20 mouse cellular contexts compared by ENCODE assay signal in genomic region chr8:123973495-123973894, GRCm38 (mm10). TPM values are rescaled to one million over a fixed set of nuclear protein-coding genes. Genes with fewer than 3 reads are reported as not detected.
DNase-seq lines count a peak whose midpoint lies in the region; ATAC-seq and TF ChIP-seq lines count a peak whose summit lies in the region.
"Had no signal": no experiment of that assay in that cellular context is flagged by ENCODE, and none has a peak within 500 bp of the region (broad histone marks: within the 10 kb centered on the region; RNA-seq: fewer than 3 reads in every experiment).

No protein-coding gene starts in this region.

- ATAC-seq in intestine, postnatal 0 days: peak; percentile 88
- peak; percentile 12; the same call in 1 of the 2 replicates for ATAC-seq in liver, embryonic 15.5 days (ENCODE audit: insufficient read depth)
- no peak for ATAC-seq in granulocyte monocyte progenitor cell, adult 5-6 weeks (replicated peaks; ENCODE audit: poor library complexity, severe bottlenecking)
- ATAC-seq: hindbrain, embryonic 16.5 days; Patski had no signal

- no peak overlapping the region for H3K9ac ChIP-seq in intestine, postnatal 0 days (ENCODE audit: low read depth, low read length)
- H3K9ac ChIP-seq in liver, embryonic 15.5 days: 0 out of 2 replicates have a peak overlapping the region, but pooled peaks have one; percentile 5
- H3K9ac ChIP-seq: embryonic facial prominence, embryonic 13.5 days; heart, embryonic 12.5 days; lung, embryonic 14.5 days; midbrain, embryonic 12.5 days had no signal

- H3K27me3 ChIP-seq in intestine, postnatal 0 days (replicated peaks; ENCODE audit: control insufficient read depth, insufficient read depth, low read length): no peaks in the 10 kb centered on the region
- no peaks in the 10 kb centered on the region for H3K27me3 ChIP-seq in liver, embryonic 15.5 days
- H3K27me3 ChIP-seq: embryonic facial prominence, embryonic 13.5 days; heart, embryonic 12.5 days; midbrain, embryonic 12.5 days; Patski had no signal

- no peaks in the 10 kb centered on the region for H3K9me3 ChIP-seq in intestine, postnatal 0 days (ENCODE audit: control insufficient read depth)
- no peaks in the 10 kb centered on the region for H3K9me3 ChIP-seq in liver, embryonic 15.5 days (replicated peaks)
- H3K9me3 ChIP-seq: embryonic facial prominence, embryonic 13.5 days; forebrain, embryonic 10.5 days; heart, embryonic 12.5 days; midbrain, embryonic 12.5 days had no signal

- peak; percentile 63 to 65 for DNase-seq in kidney, adult 8-10 months
- DNase-seq in kidney, postnatal 14 days: no peak
- peak; percentile 72 for DNase-seq in yolk sac, embryonic 10.5 days (ENCODE audit: low spot score)
- no peak for DNase-seq in frontal cortex, adult 2 months (ENCODE audit: extremely low spot score in 1 of 2, low spot score in 1 of 2)
- DNase-seq: cerebellum, adult 9-10 months; gastrocnemius, postnatal 25 days; heart, postnatal 4 days; left cerebral cortex, postnatal 4 days; lung, embryonic 14.5 days; thymus, postnatal 4 days had no signal

- peak overlapping the region; percentile 77 for H3K27ac ChIP-seq in intestine, postnatal 0 days (ENCODE audit: low read depth, low read length)
- peak overlapping the region; percentile 66 for H3K27ac ChIP-seq in liver, embryonic 15.5 days (replicated peaks)
- H3K27ac ChIP-seq: embryonic facial prominence, embryonic 13.5 days; forebrain, embryonic 10.5 days; macrophage; midbrain, embryonic 12.5 days had no signal

- no peak overlapping the region for H3K4me3 ChIP-seq in intestine, postnatal 0 days (ENCODE audit: low read depth, low read length)
- H3K4me3 ChIP-seq in liver, embryonic 15.5 days (replicated peaks): peak overlapping the region; percentile 5; the same call in 1 of the 2 replicates
- H3K4me3 ChIP-seq: embryonic facial prominence, embryonic 13.5 days; forebrain, embryonic 10.5 days; heart, embryonic 12.5 days; midbrain, embryonic 12.5 days had no signal

- TF ChIP-seq CTCF in intestine, postnatal 0 days (IDR thresholded peaks at IDR 0.05; ENCODE audit: low read depth): no peak

- peaks cover 12% of the 10 kb centered on the region for H3K36me3 ChIP-seq in intestine, postnatal 0 days (ENCODE audit: control insufficient read depth, insufficient read depth)
- peaks cover 98% of the 10 kb centered on the region for H3K36me3 ChIP-seq in liver, embryonic 15.5 days (replicated peaks)

- no peak overlapping the region for H3K4me2 ChIP-seq in intestine, postnatal 0 days (replicated peaks; ENCODE audit: low read depth)
- peak overlapping the region; percentile 46 for H3K4me2 ChIP-seq in liver, embryonic 15.5 days
- H3K4me2 ChIP-seq: embryonic facial prominence, embryonic 13.5 days; heart, embryonic 12.5 days; lung, embryonic 14.5 days; midbrain, embryonic 12.5 days had no signal

- 29% methylated on average over 1 of the region's 1 CpGs for WGBS in intestine, postnatal 0 days
- WGBS in liver, embryonic 15.5 days (ENCODE audit: insufficient replicate concordance): 73% methylated on average over 1 of the region's 1 CpGs

- no peaks in the 10 kb centered on the region; the same call in 1 of the 2 replicates for H3K4me1 ChIP-seq in intestine, postnatal 0 days (replicated peaks; ENCODE audit: control insufficient read depth, insufficient read depth, low read length)
- H3K4me1 ChIP-seq in liver, embryonic 15.5 days (replicated peaks): peaks cover 96% of the 10 kb centered on the region
- H3K4me1 ChIP-seq: forebrain, embryonic 10.5 days; midbrain, embryonic 12.5 days had no signal

RNA-seq across cellular contexts. Expression of gene Abcb10, which starts 9.4 kb away (rescaled TPM):
- 10.7 and 11.9 TPM in 2 replicates for polyA plus RNA-seq in intestine, postnatal 0 days (2015; fragmentation: Nextera tagmentation; extraction: Ambion mirVana)
- polyA plus RNA-seq in liver, embryonic 15.5 days (2015; fragmentation: Nextera tagmentation; extraction: Ambion mirVana): 148 and 165 TPM in 2 replicates
- total RNA-seq in granulocyte monocyte progenitor cell, adult 5-6 weeks (2014; fragmentation: Nextera tagmentation): 20.8 and 24.6 TPM in 2 replicates
- 24.1 TPM in 2 replicates for total RNA-seq in granulocyte monocyte progenitor cell, adult 5-6 weeks (2017)
- 14.5 and 18.4 TPM in 2 replicates for polyA plus RNA-seq in frontal cortex, adult 2 months (2012; rRNA removed)

RNA-seq across cellular contexts. Expression of gene Nup133, which starts 24.4 kb away (rescaled TPM):
- 7.7 and 8.5 TPM in 2 replicates for polyA plus RNA-seq in intestine, postnatal 0 days (2015; fragmentation: Nextera tagmentation; extraction: Ambion mirVana)
- polyA plus RNA-seq in liver, embryonic 15.5 days (2015; fragmentation: Nextera tagmentation; extraction: Ambion mirVana): 19.2 and 19.4 TPM in 2 replicates
- total RNA-seq in granulocyte monocyte progenitor cell, adult 5-6 weeks (2014; fragmentation: Nextera tagmentation): 25.5 and 33.3 TPM in 2 replicates
- total RNA-seq in granulocyte monocyte progenitor cell, adult 5-6 weeks (2017): 26.7 and 26.8 TPM in 2 replicates
- polyA plus RNA-seq in frontal cortex, adult 2 months (2012; rRNA removed): 20.2 and 20.5 TPM in 2 replicates

RNA-seq across cellular contexts. Expression of gene Taf5l, which starts 47.7 kb away (rescaled TPM):
- polyA plus RNA-seq in intestine, postnatal 0 days (2015; fragmentation: Nextera tagmentation; extraction: Ambion mirVana): 18.6 and 18.8 TPM in 2 replicates
- 27.5 and 29.5 TPM in 2 replicates for polyA plus RNA-seq in liver, embryonic 15.5 days (2015; fragmentation: Nextera tagmentation; extraction: Ambion mirVana)
- total RNA-seq in granulocyte monocyte progenitor cell, adult 5-6 weeks (2014; fragmentation: Nextera tagmentation): 27.9 and 36.4 TPM in 2 replicates
- total RNA-seq in granulocyte monocyte progenitor cell, adult 5-6 weeks (2017): 33.9 and 37.4 TPM in 2 replicates
- 15.2 and 17.7 TPM in 2 replicates for polyA plus RNA-seq in frontal cortex, adult 2 months (2012; rRNA removed)

RNA-seq across cellular contexts. Expression of gene Urb2, which starts 47.8 kb away (rescaled TPM):
- polyA plus RNA-seq in intestine, postnatal 0 days (2015; fragmentation: Nextera tagmentation; extraction: Ambion mirVana): 1.6 and 1.7 TPM in 2 replicates
- 2.4 and 2.5 TPM in 2 replicates for polyA plus RNA-seq in liver, embryonic 15.5 days (2015; fragmentation: Nextera tagmentation; extraction: Ambion mirVana)
- 27.8 and 29.2 TPM in 2 replicates for total RNA-seq in granulocyte monocyte progenitor cell, adult 5-6 weeks (2014; fragmentation: Nextera tagmentation)
- 23.6 and 27.2 TPM in 2 replicates for total RNA-seq in granulocyte monocyte progenitor cell, adult 5-6 weeks (2017)
- polyA plus RNA-seq in frontal cortex, adult 2 months (2012; rRNA removed): 4.6 and 5.5 TPM in 2 replicates

Comparison
In these comparisons a context has a peak if more than half of its experiments do, and no peak if none do; other contexts are left out.
1. DNase-seq: peak in kidney, adult 8-10 months (2 of 2) and yolk sac, embryonic 10.5 days (single experiment); none in kidney, postnatal 14 days (single experiment) and frontal cortex, adult 2 months (0 of 2).